Mouse (Mus musculus): ENCODE measurements around the gene Cnp. TPM values are rescaled to one million over a fixed set of nuclear protein-coding genes. Genes with fewer than 3 reads are reported as not detected.

Cnp gene
- polyA plus RNA-seq, 1 experiment from 2014 or later, result 53.2 TPM

GRCm38 (mm10) chr11:100628862-100629352, 54.2 kb downstream of the Cnp start:
- Histone ChIP-seq H3K36me3 (peaks cover 32% of the 10 kb centered on the region), H3K27ac (replicated peaks) (peak overlapping the region; percentile 68), H3K27me3 (peaks cover 6% of the 10 kb centered on the region; the same call in 1 of the 2 replicates), H3K4me3 (no peak overlapping the region), H3K4me2 (no peak overlapping the region), H3K9me3 (no peaks in the 10 kb centered on the region), H3K9ac (peak overlapping the region; percentile 57), H3K4me1 (replicated peaks) (peaks cover 24% of the 10 kb centered on the region)
- peak; percentile 48 for ATAC-seq (ENCODE audit: low read depth)
- WGBS, result 26% methylated on average over 13 of the region's 13 CpGs

DNA sequence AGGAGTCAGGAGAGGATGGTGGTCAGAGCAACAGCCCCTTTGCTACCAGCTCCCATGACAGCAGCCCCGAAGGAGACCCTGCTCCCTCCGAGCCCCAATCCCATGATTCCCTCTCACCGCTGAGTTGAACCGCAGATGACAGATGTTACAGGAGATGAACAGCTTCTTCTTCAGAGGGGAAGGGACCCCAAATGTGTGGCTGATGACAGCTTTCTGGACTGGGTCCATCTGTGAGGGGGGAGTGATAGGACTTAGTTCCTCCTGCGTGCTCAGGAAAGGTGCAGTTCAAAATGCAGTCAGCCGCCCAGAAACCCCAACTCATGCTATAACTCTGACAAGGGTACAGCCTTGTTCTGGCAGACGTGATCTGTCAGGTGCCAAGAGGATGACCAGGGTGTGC, 59.8 kb downstream of the Cnp start:
- no peak overlapping the region for H3K27ac ChIP-seq (replicated peaks)
- ATAC-seq (ENCODE audit: low read depth), result no peak
- no peak overlapping the region for H3K4me2 ChIP-seq
- no peaks in the 10 kb centered on the region for H3K9me3 ChIP-seq
- no peak overlapping the region for H3K9ac ChIP-seq
- H3K4me3 ChIP-seq, result no peak overlapping the region
- WGBS, result 77% methylated on average over 7 of the region's 7 CpGs
- H3K27me3 ChIP-seq, result peaks cover 27% of the 10 kb centered on the region
- no peaks in the 10 kb centered on the region for H3K36me3 ChIP-seq
- H3K4me1 ChIP-seq (replicated peaks), result no peaks in the 10 kb centered on the region; the same call in 1 of the 2 replicates

- 7% methylated on average over 51 of the region's 52 CpGs for WGBS
- Histone ChIP-seq H3K4me3 (peak overlapping the region; percentile 44), H3K9ac (peak overlapping the region; percentile 63), H3K9me3 (no peaks in the 10 kb centered on the region), H3K4me1 (replicated peaks) (peaks cover 23% of the 10 kb centered on the region), H3K27me3 (peaks cover 30% of the 10 kb centered on the region), H3K4me2 (peak overlapping the region; percentile 74), H3K36me3 (no peaks in the 10 kb centered on the region), H3K27ac (replicated peaks) (no peak overlapping the region)
- ATAC-seq (ENCODE audit: low read depth), result peak; percentile 83
These were observed 65.6 kb downstream of the Cnp start for GRCm38 (mm10) chr11:100640159-100640906.

Other genes with a start within 250 kb of the Cnp start
- 0.76 TPM in 1 of 2 replicates, not detected in the other for gene Gast, start 240.5 kb upstream of the Cnp start, polyA plus RNA-seq (2015; fragmentation: Nextera tagmentation; extraction: Ambion mirVana)
- gene Hap1, start 218.8 kb upstream of the Cnp start, polyA plus RNA-seq (2015; fragmentation: Nextera tagmentation; extraction: Ambion mirVana), result 62.7 and 67.4 TPM in 2 replicates
- 91.6 and 94.4 TPM in 2 replicates for gene Jup, start 177.1 kb upstream of the Cnp start, polyA plus RNA-seq (2015; fragmentation: Nextera tagmentation; extraction: Ambion mirVana)
- 24.6 and 27.6 TPM in 2 replicates for gene P3h4, start 160.1 kb upstream of the Cnp start, polyA plus RNA-seq (2015; fragmentation: Nextera tagmentation; extraction: Ambion mirVana)
- gene Fkbp10, start 159.2 kb upstream of the Cnp start, polyA plus RNA-seq (2015; fragmentation: Nextera tagmentation; extraction: Ambion mirVana), result 33.5 and 37.0 TPM in 2 replicates
- gene Nt5c3b, start 133.1 kb upstream of the Cnp start, polyA plus RNA-seq (2015; fragmentation: Nextera tagmentation; extraction: Ambion mirVana), result 99.8 and 110 TPM in 2 replicates
- gene Klhl10, start 133.0 kb upstream of the Cnp start, polyA plus RNA-seq (2015; fragmentation: Nextera tagmentation; extraction: Ambion mirVana), result 0.65 and 0.75 TPM in 2 replicates
- 10.2 and 12.1 TPM in 2 replicates for gene Klhl11, start 102.2 kb upstream of the Cnp start, polyA plus RNA-seq (2015; fragmentation: Nextera tagmentation; extraction: Ambion mirVana)
- 267 and 279 TPM in 2 replicates for gene Acly, start 46.9 kb upstream of the Cnp start, polyA plus RNA-seq (2015; fragmentation: Nextera tagmentation; extraction: Ambion mirVana)
- gene Ttc25, start 29.3 kb upstream of the Cnp start, polyA plus RNA-seq (2015; fragmentation: Nextera tagmentation; extraction: Ambion mirVana), result 2.4 and 2.7 TPM in 2 replicates
- gene Nkiras2, start 44.3 kb downstream of the Cnp start, polyA plus RNA-seq (2015; fragmentation: Nextera tagmentation; extraction: Ambion mirVana), result 109 and 112 TPM in 2 replicates
- 304 and 317 TPM in 2 replicates for gene Dnajc7, start 45.3 kb downstream of the Cnp start, polyA plus RNA-seq (2015; fragmentation: Nextera tagmentation; extraction: Ambion mirVana)
- gene Zfp385c, start 117.6 kb downstream of the Cnp start, polyA plus RNA-seq (2015; fragmentation: Nextera tagmentation; extraction: Ambion mirVana), result 0.10 and 0.21 TPM in 2 replicates
- gene Dhx58, start 129.4 kb downstream of the Cnp start, polyA plus RNA-seq (2015; fragmentation: Nextera tagmentation; extraction: Ambion mirVana), result 2.1 and 4.1 TPM in 2 replicates
- 54.7 TPM in 2 replicates for gene Kat2a, start 137.6 kb downstream of the Cnp start, polyA plus RNA-seq (2015; fragmentation: Nextera tagmentation; extraction: Ambion mirVana)
- gene Hspb9, start 138.9 kb downstream of the Cnp start, polyA plus RNA-seq (2015; fragmentation: Nextera tagmentation; extraction: Ambion mirVana), result 0.43 TPM in 1 of 2 replicates, not detected in the other
- 30.0 and 35.1 TPM in 2 replicates for gene Rab5c, start 163.3 kb downstream of the Cnp start, polyA plus RNA-seq (2015; fragmentation: Nextera tagmentation; extraction: Ambion mirVana)
- 4.8 and 5.3 TPM in 2 replicates for gene Kcnh4, start 185.0 kb downstream of the Cnp start, polyA plus RNA-seq (2015; fragmentation: Nextera tagmentation; extraction: Ambion mirVana)
- 0.56 TPM in 1 of 2 replicates, not detected in the other for gene Hcrt, start 188.0 kb downstream of the Cnp start, polyA plus RNA-seq (2015; fragmentation: Nextera tagmentation; extraction: Ambion mirVana)
- 4.7 and 5.0 TPM in 2 replicates for gene Ghdc, start 196.1 kb downstream of the Cnp start, polyA plus RNA-seq (2015; fragmentation: Nextera tagmentation; extraction: Ambion mirVana)

All from neural tube, embryonic 13.5 days (tissue).